ENCODE assay signal across 30 mouse cellular contexts in the genomic region with DNA sequence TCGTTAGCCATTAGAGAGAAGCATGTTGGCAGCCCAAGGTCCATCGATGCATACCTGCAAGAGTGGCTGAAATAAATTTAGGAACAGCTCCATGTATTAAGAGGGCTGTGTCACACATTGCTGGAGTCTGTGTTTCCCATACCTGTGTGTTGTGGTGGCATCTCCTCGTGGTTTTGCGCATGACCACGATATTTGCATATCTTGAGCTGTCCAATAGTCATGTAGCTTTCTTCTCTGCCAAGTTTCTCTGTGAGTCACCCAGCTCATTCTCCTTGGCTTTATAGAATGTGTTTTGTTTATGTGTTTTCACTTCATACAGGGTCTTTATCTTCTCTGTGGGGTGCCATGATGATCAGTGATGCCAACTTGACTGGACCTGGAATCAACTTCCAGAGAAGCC. TPM values are rescaled to one million over a fixed set of nuclear protein-coding genes. Genes with fewer than 3 reads are reported as not detected.
DNase-seq lines count a peak whose midpoint lies in the region; ATAC-seq lines count a peak whose summit lies in the region.
"Had no signal": no experiment of that assay in that cellular context is flagged by ENCODE, and none has a peak within 500 bp of the region (broad histone marks: within the 10 kb centered on the region; RNA-seq: fewer than 3 reads in every experiment).

No protein-coding gene starts in this region.

- no peak overlapping the region for H3K4me3 ChIP-seq in intestine, embryonic 15.5 days (replicated peaks)
- H3K4me3 ChIP-seq: erythroblast, embryonic 14.5 days; heart, embryonic 15.5 days; midbrain, embryonic 12.5 days; myocyte; stomach, embryonic 15.5 days had no signal

- H3K9me3 ChIP-seq in intestine, embryonic 15.5 days: no peaks in the 10 kb centered on the region
- H3K9me3 ChIP-seq: G1E; heart, embryonic 15.5 days; midbrain, embryonic 12.5 days; stomach, embryonic 15.5 days had no signal

- H3K4me1 ChIP-seq in intestine, embryonic 15.5 days (replicated peaks): no peaks in the 10 kb centered on the region
- H3K4me1 ChIP-seq: heart, embryonic 15.5 days; midbrain, embryonic 12.5 days; stomach, embryonic 15.5 days had no signal

- H3K36me3 ChIP-seq in intestine, embryonic 15.5 days: no peaks in the 10 kb centered on the region
- H3K36me3 ChIP-seq: G1E; heart, embryonic 15.5 days; midbrain, embryonic 12.5 days; stomach, embryonic 15.5 days had no signal

- peak; percentile 12 for DNase-seq in adrenal gland, adult 2 months
- no peak for DNase-seq in adrenal gland, postnatal 25 days
- DNase-seq in thymus, postnatal 4 days: peak; percentile 27
- no peak for DNase-seq in thymus, postnatal 10 days (ENCODE audit: low spot score in 2 of 2)
- DNase-seq in induced T-regulatory cell, adult 2 months (ENCODE audit: low read depth): peak; percentile 20
- no peak for DNase-seq in testis, postnatal 10 days (ENCODE audit: low spot score)
- DNase-seq: adrenal gland, postnatal 36 days; cerebellum, adult 2 months; forebrain, postnatal 0 days; heart, adult 18-20 months; kidney, adult 9 months; kidney, postnatal 36 days; left cerebral cortex, postnatal 4 days; lung, adult 18-20 months; spleen, adult 18-20 months had no signal

- ATAC-seq in intestine, embryonic 15.5 days: no peak
- no peak for ATAC-seq in megakaryocyte, adult 5-6 weeks (ENCODE audit: poor library complexity, severe bottlenecking)
- ATAC-seq: forebrain, postnatal 0 days; hindbrain, postnatal 0 days had no signal

- H3K4me2 ChIP-seq in intestine, embryonic 15.5 days (replicated peaks): no peak overlapping the region
- H3K4me2 ChIP-seq: heart, embryonic 15.5 days; midbrain, embryonic 12.5 days; stomach, embryonic 15.5 days had no signal

- H3K27ac ChIP-seq in intestine, embryonic 15.5 days: no peak overlapping the region
- H3K27ac ChIP-seq: heart, embryonic 15.5 days; hindbrain, postnatal 0 days; midbrain, embryonic 12.5 days; stomach, embryonic 15.5 days had no signal

- WGBS in intestine, embryonic 15.5 days: 88% methylated on average over 5 of the region's 5 CpGs

- H3K9ac ChIP-seq in intestine, embryonic 15.5 days: no peak overlapping the region
- H3K9ac ChIP-seq: forebrain, postnatal 0 days; heart, embryonic 15.5 days; midbrain, embryonic 12.5 days; stomach, embryonic 15.5 days had no signal

- no peaks in the 10 kb centered on the region for H3K27me3 ChIP-seq in intestine, embryonic 15.5 days (replicated peaks)
- H3K27me3 ChIP-seq: heart, embryonic 15.5 days; midbrain, embryonic 12.5 days; stomach, embryonic 15.5 days had no signal

RNA-seq across cellular contexts. Expression of a gene that starts 53.0 kb away (rescaled TPM):
- not detected for total RNA-seq in adrenal gland, adult 2 months (2021)
- polyA plus RNA-seq in adrenal gland, adult 2 months (2012; rRNA removed): not detected in 2 replicates
- not detected in 2 replicates for total RNA-seq in adrenal gland, postnatal 25 days (2021)
- polyA plus RNA-seq in intestine, embryonic 15.5 days (2015; fragmentation: Nextera tagmentation; extraction: Ambion mirVana): 0.19 TPM in 1 of 2 replicates, not detected in the other
- not detected in 2 replicates for total RNA-seq in megakaryocyte, adult 5-6 weeks (2015)
- total RNA-seq in megakaryocyte, adult 5-6 weeks (2017): not detected in 2 replicates
- total RNA-seq: adrenal gland, postnatal 36 days; common myeloid progenitor, adult 5-6 weeks; forebrain, postnatal 0 days; G1E; gastrocnemius, adult 8-10 months; heart, adult 18-20 months; hematopoietic stem cell, adult 5-6 weeks; hindbrain, postnatal 0 days; layer of hippocampus, postnatal 10 days; left cerebral cortex, postnatal 4 days; liver, adult 2 months had no signal
- polyA plus RNA-seq: cerebellum, adult 2 months; embryonic facial prominence, embryonic 11.5 days; erythroblast, embryonic 14.5 days; G1E; heart, embryonic 15.5 days; hindbrain, postnatal 0 days; liver, adult 2 months; midbrain, embryonic 12.5 days; myocyte; stomach, embryonic 15.5 days had no signal

Comparison
In these comparisons a context has a peak if more than half of its experiments do, and no peak if none do; other contexts are left out.
1. DNase-seq: peak in adrenal gland, adult 2 months (single experiment), thymus, postnatal 4 days (single experiment) and induced T-regulatory cell, adult 2 months (single experiment); none in adrenal gland, postnatal 25 days (single experiment), thymus, postnatal 10 days (0 of 2) and testis, postnatal 10 days (single experiment).